Mouse (Mus musculus): Measurements from ENCODE around the gene Nphp4.
"Not testable (repeated sequence)": the region's sequence is repeated elsewhere in the genome, so short reads cannot be mapped to it uniquely, and the experiment has no call there.

The Nphp4 gene

GRCm38 (mm10) chr4:152478224-152478567, 1.7 kb downstream of the Nphp4 start:
- DNase-seq (ENCODE audit: low spot score) = no peak

GRCm38 (mm10) chr4:152480426-152480825, 3.9 kb downstream of the Nphp4 start:
- no peak for DNase-seq (ENCODE audit: low spot score)

DNA sequence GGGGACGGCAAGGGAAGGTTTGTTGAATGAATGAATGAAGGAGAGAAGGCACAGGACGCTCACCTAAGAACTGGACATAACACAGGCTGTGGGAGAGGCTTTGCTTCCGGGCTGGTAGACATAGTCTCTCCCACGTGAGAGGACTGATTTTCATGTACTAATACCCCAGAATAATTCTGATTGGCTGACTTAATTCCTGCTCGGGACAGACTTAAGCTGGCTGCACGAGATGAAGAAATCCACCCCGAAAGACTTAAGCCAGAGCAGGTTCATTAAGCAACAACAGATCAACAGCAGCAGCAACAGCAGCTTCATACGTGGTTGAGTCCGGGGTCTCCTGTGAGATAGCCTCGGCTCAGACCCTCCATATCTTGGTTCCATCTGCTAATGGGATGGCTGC, 11.5 kb downstream of the Nphp4 start:
- no peak for DNase-seq (ENCODE audit: low spot score)

DNA sequence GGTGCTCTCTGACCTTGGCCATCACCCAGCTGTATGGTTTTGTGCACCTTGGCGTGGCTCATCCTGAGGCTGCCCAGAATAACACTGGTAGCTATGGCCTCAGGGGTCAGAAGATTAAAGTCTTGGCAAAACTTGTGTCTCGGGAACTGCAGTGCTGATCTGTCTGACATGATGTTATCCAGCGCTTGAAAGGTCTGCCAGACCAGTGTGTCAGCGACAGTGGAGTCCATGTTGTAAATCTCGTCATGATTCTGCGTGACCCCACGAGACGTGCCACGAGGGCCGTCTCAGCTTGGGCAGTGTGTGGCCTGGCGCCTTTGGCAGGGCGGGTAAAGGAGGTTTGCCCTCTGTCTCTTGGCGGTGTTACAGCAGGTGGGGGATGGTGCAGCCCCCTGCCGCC, 13.8 kb downstream of the Nphp4 start:
- DNase-seq (ENCODE audit: low spot score) = no peak

DNA sequence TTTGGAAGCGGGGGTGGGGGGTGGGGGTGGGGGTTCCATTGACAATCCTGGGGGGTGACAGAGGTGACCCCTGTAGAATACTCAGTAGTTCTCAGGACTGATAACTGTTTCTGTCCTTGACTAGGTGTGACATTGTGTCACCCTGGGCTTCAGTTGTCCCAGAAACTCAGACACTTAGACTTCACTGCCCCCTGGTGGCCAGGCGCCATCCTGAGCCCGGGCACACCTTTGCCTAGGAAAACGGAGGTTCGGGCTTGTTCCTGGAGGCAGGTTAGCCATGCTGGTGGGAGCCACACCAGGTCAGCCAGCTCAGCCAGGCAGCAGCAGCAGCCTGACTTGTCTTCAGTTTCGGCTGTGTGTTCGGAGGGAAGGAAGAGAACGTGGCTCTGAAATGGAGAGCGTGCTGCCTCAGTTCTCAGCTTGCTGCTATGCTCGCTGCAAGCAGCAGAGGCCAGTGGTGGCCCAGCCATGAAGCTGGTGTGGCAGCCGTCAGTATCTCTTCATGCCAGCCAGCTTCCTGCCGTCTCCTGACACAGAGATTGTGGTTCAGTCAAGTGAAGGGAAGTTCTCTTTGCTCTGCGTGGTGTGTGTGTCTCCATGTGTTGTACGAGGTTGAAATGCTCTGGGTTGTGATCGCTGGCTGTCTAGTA, 14.9 kb downstream of the Nphp4 start:
- DNase-seq (ENCODE audit: low spot score) = peak; percentile 53

- DNase-seq (ENCODE audit: low spot score) = no peak
Observed at GRCm38 (mm10) chr4:152494360-152494879, 17.9 kb downstream of the Nphp4 start.

- no peak for DNase-seq (ENCODE audit: low spot score)
Observed at GRCm38 (mm10) chr4:152512221-152512925, 35.9 kb downstream of the Nphp4 start.

DNA sequence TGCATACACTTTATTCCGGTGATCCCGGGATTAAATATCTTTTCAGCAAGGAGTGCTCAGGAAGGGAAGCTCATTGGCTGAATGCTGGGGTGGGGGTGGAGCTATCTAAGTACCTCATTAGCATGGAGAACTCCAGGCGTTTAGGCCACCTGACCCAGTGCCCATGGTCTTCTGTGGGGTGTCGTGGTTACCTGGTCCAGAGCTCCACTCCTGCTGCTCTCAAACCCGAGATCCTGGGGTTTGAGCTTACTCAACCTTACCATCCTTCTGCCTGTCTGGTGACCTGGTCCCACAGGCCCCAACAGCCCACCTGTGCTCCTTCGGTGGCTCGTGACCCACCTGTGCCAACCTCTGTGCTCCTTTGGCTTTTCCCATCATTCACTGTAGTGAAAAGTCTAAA, 38.4 kb downstream of the Nphp4 start:
- no peak for DNase-seq (ENCODE audit: low spot score)

DNA sequence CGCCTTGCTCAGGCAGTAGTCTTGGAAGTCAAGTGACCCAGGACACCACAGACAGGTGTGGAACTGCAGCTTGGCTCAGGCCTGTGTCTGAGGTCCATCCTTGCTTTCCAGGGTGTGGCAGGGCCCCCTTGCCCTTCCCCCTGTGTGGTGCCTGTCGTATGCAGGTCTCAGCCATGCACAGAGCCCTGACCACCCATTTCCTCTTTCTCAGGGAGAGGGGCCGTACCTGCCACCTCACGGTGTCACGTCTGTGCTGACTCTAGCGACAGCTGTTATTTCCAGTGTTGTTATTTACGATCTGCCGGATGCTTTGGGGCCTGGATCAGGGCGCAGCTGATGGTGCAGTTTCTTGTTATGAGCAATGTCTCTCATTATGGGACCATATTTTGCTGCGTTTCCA, 42.6 kb downstream of the Nphp4 start:
- no peak for DNase-seq (ENCODE audit: low spot score)

DNA sequence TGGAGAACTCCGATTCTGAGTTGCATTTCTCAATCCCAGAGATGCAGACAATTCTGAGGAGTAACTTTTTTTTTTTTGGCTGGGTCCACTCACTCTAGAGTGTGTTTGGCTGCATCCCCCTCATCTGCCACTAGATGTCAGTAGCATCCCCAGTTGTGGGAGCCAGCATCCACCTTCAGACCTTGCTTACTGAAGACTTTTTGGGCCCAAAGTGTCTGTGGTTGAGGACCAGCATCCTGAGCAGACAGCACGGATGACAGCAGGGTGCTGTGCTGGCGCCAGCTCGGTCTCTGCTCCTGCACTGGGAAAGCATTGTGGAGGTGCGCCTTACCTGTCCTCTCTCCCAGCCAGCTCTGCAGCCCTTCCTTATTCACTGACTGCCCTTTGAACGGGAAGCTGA, 43.6 kb downstream of the Nphp4 start:
- peak; percentile 74 for DNase-seq (ENCODE audit: low spot score)

- DNase-seq (ENCODE audit: low spot score) = no peak
Observed at GRCm38 (mm10) chr4:152532872-152533271, 56.4 kb downstream of the Nphp4 start.

DNA sequence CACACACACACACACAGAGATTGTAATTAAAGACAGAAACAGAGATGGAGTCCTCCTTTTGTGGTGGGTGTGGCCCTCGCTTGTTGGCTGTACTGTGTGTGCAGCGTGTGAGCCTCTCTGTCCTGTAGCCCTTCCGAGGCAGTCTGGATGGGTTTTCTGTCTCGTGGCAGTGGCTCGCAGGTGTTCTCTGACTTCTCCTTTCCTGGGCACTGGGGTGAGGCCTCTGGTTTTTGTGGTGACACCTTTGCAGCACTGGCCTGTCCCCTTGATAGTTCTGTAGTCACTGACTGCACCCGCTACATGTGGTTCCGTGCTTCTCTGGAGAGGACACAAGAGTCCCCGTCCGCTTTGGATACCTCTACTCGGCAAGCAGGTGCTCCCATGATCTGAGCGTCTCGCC, 63.2 kb downstream of the Nphp4 start:
- no peak for DNase-seq (ENCODE audit: low spot score)

GRCm38 (mm10) chr4:152541172-152541571, 64.7 kb downstream of the Nphp4 start:
- no peak for DNase-seq (ENCODE audit: low spot score)

- no peak for DNase-seq (ENCODE audit: low spot score)
Observed at GRCm38 (mm10) chr4:152542447-152542846, 65.9 kb downstream of the Nphp4 start.

- no peak for DNase-seq (ENCODE audit: low spot score)
Observed at GRCm38 (mm10) chr4:152546481-152546880, 70.0 kb downstream of the Nphp4 start.

DNA sequence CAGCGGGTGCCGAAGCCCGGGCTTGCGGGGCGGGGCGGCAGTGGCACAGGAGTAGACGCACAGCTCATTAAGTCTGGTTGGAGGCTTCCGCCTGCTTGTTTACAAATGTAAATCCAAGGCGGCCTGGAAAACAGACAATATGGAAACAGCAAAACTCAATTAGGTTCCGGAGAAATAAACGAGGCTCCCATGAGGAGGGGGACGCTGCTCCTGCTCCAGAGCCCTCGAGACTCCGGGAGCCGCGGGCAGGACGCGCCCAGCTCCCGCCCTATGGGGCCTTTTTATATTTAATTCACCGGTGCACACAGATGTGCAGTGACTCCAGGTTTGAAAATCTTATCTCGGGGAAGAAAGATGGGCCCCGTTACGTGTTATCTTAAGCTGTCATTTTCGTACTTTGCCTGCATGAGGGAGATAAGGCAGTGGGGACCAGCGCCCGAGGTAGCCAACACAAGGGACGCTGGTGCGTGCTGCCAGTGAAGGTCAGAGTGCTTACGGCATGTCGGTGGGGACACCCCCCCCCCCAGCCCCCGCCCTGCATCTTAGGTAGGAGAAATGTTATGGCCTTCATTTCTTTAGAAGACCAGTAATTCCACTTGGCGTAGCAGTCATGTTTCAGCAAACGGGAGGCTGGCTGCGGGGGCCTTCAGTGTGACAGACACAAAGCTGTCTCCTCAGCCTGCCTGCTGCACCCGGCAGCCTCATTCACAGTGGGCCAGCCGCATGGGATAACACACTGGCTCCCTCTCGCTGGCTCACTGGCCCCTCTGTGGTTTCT, 71.6 kb downstream of the Nphp4 start:
- no peak for DNase-seq (ENCODE audit: low spot score)

- DNase-seq (ENCODE audit: low spot score) = no peak
Observed at GRCm38 (mm10) chr4:152549507-152550202, 73.1 kb downstream of the Nphp4 start.

DNA sequence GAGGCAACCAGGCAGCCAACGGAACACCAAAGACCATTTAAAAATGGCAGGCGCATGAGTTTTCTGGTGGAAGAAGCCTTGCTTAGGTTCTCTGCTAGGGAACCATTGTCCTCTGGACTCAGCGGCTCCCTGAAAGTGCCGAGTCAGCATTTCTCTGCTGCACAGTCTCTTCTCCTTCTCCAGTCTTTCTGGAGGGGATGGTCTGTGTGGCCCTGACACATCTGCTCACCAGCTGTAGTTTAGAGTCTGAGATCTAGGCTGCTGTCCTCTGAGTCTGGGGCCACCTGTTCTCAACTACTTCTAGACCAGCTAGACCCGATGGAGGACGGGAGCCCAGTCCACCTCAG, 73.7 kb downstream of the Nphp4 start:
- no peak for DNase-seq (ENCODE audit: low spot score)

- DNase-seq (ENCODE audit: low spot score) = no peak
Observed at GRCm38 (mm10) chr4:152553582-152554285, 77.2 kb downstream of the Nphp4 start.

- no peak for DNase-seq (ENCODE audit: low spot score)
Observed at GRCm38 (mm10) chr4:152554421-152554820, 77.9 kb downstream of the Nphp4 start.

DNA sequence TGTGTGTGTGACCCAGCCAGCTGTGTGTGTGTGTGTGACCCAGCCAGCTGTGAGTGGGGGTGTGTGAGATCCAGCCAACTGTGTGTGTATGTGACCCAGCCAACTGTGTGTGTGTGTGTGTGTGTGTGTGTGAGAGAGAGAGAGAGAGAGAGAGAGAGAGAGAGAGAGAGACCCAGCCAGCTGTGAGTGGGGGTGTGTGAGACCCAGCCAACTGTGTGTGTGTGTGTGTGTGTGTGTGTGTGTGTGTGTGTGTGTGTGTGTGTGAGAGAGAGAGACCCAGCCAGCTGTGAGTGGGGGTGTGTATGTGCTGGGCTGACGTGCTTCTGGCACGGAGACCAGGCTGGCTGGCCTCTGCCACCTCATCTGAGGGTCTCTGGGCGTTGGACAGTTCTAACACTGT, 79.3 kb downstream of the Nphp4 start:
- not testable (repeated sequence) for DNase-seq (ENCODE audit: low spot score)

- DNase-seq (ENCODE audit: low spot score) = no peak
Observed at GRCm38 (mm10) chr4:152558246-152558645, 81.7 kb downstream of the Nphp4 start.

Data from adipocyte (in vitro differentiated cells).